Mouse (Mus musculus) cerebellum, adult 8-10 months (tissue): ENCODE data around the gene Vopp1.

Source experiments
- DNase-seq: peaks from one replicate; pipeline ENCODE4 v3.0.0; 2022

Gene Vopp1

DNA sequence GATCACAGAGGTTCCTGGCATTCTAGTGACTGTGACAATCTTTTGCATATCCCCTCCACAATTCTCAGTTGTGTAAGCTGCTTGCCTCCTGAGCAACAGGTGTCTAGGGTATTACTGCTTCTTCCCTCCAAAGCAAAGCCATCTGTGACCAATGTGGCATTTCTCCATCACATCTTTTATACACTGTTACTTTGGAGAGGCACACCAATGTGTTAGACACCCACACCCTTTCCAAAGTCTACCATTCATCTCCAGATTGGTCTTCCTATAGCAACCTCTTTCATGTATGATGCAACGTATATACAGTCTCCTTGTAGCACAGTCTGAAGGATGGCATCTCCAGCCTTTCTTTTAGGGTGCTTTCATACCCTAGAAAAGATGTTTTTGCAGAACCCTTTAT lies 42.3 kb downstream of the Vopp1 start:
- DNase-seq: no peak

DNA sequence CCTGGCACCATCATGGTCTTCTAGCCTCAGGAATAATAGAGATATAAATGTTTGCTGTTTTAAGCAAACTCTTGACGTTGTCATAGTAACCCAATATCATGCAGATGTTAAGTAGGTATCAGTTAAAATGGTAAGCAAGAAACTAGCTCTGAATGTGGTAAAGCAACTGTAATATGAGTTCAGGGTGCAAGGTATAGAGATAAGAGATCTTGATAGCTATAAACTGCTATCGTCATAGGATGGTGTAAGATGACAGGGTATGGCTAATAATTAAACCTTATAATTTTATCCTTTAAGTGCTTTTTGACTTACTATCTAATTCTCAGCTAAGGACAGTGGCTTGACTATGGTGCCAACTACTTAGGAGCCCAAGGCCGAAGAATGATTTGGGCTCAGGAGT lies 44.6 kb downstream of the Vopp1 start:
- DNase-seq: no peak

DNA sequence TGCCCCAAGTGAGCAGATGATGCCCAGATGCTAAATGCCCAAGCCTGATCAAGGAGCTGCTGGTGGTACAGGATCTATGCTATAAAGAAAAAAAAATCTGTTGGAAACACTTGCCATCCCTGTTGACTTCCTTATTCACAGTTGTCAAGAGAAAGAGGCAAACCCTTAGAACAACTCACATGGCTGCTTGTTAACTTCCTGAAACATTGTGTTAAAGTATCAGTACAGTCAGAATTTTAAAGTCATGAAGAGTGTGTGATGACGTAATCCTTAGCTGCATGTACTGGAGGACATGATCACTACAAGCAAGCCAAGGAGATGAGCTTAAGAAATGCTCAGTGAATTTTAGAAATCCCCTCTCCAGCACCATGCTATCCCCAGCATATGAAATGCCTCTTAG lies 51.2 kb downstream of the Vopp1 start:
- no peak for DNase-seq

DNA sequence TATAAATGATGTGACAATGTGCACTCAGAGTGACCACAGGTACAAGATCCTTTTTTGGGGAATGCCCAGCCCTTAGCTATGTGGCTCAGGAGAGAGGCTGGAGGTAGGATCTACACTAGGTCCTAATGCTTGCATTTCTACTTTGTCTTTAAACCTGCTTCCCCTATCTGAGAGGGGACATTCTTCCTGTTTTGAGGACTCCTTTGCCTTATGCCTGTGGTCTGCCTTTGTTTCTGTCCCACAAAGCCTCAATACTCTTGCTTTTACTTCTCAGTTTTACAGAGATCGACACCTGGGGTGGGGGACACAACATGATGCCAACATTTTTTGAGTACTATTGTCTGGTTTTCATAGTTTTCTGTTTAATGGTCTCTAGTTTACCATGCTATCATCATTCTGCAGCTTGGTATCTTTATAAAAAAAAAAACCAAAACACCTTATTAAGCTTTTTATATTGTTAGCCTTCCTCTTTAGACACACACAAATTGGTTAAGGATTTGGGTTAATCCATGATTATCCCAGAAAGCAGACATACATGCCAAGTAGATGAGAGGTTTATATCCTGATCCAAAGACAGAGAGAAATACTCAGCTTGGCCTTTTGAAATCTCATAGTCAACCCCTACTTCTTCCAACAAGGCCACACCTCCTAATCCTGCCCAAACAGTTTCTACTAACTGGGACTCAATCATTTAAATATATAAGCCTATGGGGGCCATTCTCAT lies 54.3 kb downstream of the Vopp1 start:
- DNase-seq: no peak

DNA sequence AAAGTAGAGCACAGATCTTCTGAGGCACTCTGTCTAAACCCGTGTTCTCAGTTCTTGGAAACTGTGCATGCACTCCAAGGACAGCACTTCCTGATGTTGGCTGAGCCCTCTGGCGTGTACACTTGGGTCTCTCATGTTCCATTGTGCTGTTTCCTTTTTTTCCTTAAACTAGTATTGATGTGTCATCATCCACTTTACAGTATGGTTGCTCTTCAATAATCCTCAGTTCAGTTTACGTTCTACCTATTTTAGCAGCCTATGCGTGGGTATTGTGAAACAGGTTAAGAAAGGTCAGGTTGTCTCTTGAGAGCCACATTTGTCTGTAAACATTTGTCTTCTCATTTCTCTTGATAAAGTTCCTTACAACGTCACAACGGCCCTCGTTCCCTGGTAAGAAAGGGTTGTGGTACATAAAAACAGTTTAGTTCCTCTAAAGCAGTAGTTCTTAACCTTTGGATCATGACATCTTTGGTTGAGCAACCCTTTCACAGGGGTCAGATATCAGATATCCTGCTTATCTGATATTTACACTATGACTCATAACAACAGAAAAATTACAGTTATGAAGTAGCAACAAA lies 55.9 kb downstream of the Vopp1 start:
- DNase-seq: no peak

DNA sequence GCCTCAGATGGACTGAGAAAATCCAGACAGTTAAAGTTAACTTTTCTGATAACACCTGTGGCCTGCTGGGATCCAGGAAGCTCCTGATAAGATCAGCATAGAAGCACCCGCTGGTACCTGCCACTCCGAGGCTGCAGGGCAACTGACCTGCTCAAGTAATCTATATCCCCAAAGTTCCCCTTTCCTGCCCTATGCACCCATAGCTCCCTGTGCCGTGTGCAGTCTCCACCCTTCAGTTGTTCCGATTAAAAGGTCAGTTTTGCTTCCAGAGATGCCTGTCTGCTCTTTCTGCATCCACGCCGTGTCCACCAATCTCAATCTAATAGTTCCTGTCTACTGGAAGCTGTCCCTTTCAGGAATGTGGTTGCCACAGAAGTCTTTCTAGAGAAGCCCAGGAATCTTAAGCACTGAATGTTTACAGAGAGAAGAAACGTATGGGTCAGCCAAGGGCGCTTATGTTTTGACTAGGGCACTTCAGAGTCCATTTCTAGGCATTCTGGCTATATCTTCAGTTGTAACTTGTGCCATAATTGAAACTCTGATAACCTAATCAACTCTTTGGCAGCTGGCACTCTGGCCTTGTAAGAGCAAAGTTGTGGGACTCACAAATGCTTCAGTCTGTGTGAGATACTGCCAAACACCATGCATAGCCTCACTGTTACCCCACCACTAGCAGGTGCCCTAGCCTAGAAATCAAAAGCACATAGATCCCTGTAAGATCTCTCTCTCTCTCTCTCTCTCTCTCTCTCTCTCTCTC lies 57.7 kb downstream of the Vopp1 start:
- DNase-seq: no peak

DNA sequence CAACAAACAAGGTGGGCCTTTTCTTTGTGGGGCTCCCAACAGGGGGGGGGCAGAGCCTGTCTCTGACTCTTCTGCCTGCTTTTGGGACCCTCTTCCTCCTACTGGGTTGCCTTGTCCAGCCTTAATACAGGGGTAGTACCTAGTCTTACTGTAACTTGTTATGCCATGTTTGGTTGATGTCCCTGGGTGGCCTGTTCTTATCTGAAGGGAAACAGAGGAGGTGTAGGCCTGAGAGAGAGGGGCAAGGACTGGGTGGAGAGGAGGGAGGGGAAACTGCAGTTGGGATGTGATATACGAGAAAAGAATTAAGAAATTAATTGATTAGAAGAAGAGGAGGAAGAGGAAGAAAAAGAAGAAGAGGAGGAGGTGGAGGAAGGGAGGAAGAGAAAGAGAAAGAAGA lies 58.7 kb downstream of the Vopp1 start:
- DNase-seq: no peak

- DNase-seq: peak; percentile 21
Measured at GRCm38 (mm10) chr6:57765095-57765878, 59.7 kb downstream of the Vopp1 start.

DNA sequence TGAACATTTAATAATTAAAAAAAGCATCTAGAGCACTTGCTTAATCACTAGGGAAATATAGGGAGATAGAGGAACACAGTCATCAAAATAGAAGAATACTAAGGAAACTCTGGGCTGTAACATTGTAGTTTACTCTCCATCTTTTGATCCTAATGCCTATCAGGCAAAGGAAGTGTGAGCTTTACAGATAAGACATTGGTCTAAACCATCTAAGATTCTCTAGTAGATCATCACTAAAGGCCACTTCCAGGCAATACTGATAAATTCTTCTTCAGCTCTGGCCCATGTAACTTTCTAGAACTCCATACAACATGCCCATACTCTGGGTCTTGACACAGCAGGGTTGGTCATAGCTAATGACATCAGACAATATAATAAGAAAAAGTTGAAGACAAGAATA lies 61.9 kb downstream of the Vopp1 start:
- DNase-seq: no peak

GRCm38 (mm10) chr6:57753962-57754759 lies 70.8 kb downstream of the Vopp1 start:
- DNase-seq: no peak

DNA sequence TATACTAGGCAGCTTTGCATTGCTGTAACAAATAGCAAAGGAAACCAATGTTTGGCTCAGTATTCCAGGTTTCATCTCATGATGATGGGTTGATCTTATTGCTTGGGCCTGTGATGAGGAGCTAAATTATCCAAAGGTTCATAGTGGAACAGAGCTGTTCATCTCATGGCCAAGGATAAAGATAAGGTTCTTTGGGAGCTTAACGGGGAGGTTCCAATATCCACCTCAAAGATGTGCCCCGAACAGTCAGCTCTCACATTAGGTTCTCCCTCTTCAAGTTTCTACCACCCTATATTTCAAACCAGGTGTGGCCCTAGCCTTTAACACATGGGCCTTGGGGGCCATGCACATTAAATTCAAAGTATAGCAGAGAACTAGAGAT lies 79.2 kb downstream of the Vopp1 start:
- no peak for DNase-seq

- DNase-seq: no peak
Measured at GRCm38 (mm10) chr6:57744974-57745747, 79.8 kb downstream of the Vopp1 start.

DNA sequence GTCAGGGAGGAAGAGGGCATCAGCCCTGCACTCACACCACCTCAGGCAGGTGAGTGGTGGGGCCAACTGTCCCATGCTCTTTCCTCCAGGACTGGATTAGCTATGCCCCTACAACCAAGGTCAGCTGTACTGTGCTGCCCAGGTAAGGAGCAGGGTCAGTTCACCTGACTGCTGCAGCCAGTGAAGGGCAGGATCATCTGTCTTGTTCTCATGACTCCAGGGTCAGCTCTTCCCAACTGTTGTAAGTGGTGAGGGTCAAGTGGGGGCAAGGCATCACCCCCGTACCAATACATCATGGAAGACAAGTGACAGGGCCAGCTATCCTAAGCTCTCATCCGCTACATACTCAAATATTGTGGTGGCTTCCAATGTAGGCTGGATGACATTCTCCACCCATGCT lies 80.8 kb downstream of the Vopp1 start:
- DNase-seq: no peak

DNA sequence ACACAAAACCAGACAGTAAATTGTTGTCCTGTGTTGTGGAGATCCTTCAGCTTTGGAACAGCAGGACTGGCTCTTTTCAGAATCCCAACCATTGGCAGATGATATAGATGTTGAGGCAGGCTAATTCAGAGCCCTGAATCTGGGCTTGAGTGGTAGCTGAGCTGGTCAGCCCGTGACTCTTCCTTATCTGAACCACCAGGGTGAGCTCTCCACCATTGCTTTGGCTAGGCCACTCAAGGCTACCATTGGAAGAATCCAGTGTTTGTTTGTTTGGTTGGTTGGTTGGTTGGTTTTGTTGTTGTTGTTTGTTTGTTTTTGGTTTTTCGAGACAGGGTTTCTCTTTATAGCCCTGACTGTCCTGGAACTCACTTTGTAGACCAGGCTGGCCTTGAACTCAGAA lies 81.6 kb downstream of the Vopp1 start:
- no peak for DNase-seq

DNA sequence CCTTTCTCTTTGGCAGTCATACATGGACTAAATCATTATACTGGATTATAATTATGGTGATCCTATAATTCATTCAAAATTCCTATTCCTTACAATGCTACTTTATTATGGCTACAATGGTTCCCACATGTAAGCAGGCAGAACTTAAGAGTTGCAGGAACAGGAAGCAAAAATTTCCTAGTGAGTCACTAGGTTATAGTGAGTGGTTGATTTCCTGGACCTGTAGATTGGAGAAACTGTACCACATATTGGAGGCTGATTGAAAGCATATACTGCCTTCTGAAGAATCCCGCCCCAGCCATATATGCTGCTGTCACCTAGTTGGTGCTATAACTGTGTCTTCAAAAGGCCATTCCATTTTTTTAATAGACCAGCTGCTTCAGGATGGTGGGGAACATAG lies 82.2 kb downstream of the Vopp1 start:
- DNase-seq: no peak

DNA sequence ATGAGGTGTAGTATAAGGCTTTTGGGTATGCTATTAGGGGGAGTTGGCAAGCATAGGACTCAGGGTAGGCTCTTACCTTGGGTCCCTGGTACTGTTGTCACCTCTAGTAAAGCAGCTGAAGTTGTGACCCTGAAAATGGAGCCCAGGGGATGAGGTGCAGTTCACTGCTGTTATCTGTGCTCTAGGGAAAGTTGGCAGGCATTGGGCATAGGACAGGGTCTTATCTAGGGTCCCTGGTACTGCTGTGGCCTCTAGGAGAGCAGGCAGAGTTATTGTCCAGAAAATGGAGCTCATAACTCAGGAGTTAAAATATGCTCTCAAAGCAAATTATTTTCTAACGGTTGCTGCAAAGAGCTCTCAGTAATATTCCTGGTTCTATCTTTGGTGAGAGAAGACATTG lies 103.6 kb downstream of the Vopp1 start:
- no peak for DNase-seq

DNA sequence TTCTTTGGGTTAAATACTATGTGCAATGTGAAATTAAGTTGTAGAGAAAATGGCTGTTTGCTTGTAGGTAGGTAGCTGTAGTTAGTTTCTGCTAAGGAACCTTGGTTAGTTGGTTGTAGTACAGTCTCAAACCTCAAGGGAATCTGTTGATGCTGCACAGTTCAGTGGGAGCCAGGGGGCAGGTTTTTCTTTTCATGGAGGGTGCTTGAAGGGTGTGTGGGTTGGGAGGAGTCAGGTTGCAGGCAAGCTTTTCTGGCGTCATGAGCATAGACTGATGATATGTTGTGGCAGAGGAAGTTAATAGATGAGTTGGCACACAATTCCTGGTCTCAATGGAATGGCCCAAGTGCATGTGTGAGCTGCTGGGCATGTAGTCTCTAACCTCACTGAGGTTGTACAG lies 113.2 kb downstream of the Vopp1 start:
- DNase-seq: no peak

GRCm38 (mm10) chr6:57706721-57707120 lies 118.2 kb downstream of the Vopp1 start:
- no peak for DNase-seq

DNA sequence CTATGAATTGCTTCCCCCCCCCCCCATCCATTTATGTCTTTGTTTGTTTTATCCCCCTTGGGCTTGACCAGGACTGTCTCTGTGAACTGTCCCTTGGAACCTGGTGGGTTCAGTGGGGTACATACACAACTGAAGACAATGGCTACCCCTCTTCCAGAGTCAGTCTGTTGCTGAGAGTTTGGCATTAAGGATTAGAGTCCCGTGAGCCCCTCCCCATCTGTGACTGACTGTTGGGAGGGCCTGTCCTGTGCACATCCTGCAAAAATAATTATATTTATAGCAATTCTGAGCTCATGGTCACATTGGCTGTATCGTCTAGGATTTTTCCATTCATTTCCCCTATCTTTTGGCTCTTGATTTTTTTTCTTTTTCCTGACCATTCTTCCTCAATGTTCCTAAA lies 121.3 kb downstream of the Vopp1 start:
- no peak for DNase-seq

DNA sequence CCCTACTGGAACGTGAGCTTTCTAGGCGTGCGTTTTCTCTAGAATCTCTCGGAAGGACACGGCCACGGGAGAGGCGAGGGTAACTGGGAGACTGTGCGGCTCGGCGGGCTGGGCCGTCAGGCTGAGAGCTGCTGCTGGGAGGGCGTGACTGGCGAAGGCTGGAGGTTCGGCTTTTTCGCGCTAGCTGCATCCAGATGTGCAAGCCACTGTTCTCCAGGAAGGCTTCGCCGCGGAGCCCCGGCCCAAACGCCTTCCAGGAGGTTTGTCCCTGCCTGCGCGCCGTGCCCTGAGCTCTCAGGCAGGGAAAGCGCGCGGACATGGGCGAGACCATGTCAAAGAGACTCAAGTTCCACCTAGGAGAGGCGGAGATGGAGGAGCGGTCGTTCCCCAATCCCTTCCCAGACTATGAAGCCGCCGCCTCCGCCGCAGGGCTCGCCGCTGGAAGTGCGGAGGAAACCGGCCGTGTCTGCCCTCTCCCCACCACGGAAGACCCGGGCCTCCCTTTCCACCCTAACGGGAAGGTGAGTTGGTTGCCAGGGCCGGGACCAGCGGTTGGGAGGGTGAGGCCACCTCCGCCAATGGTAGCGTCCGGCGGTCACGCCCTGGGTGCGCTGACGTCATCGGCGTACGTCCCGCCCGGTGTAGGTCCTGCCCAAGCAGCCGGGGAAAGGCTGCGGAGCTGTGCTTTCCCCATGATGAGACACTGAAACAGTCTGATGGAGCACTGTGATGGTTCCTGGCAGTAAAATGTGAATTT lies 122.0 kb downstream of the Vopp1 start:
- DNase-seq: peak; percentile 97

- DNase-seq: peak; percentile 69
Measured at GRCm38 (mm10) chr6:57702376-57702742, 122.6 kb downstream of the Vopp1 start, which contains the start of gene Lancl2. TSS of gene Lancl2 (plus strand) at chr6:57702540.
